Mouse (Mus musculus) testis, adult 2 months (tissue): Measurements from ENCODE around the gene Prex1.

Experiments used
- CTCF ChIP-seq: fragments of 200-500 bp; IDR thresholded peaks from 2 replicates; pipeline ENCODE4 v1.5.1; 2012; ENCODE audit warnings: low read depth, mild to moderate bottlenecking, inconsistent platforms, low read length, moderate library complexity; ENCODE audit not compliant: control insufficient read depth, insufficient read depth, insufficient replicate concordance
- POLR2A ChIP-seq: fragments of 200-500 bp; IDR thresholded peaks from 2 replicates; pipeline ENCODE4 v1.6.1; 2012; ENCODE audit warnings: low read depth, mild to moderate bottlenecking, inconsistent platforms, low read length, moderate library complexity; ENCODE audit not compliant: control insufficient read depth

- no peak for TF ChIP-seq CTCF
- TF ChIP-seq POLR2A = no peak
Observed at GRCm38 (mm10) chr2:166711681-166712132, 1.9 kb downstream of the Prex1 start.
